Mouse (Mus musculus) hindbrain, embryonic 11.5 days (tissue): ENCODE results near the gene Bcl7c. TPM values are rescaled to one million over a fixed set of nuclear protein-coding genes. Genes with fewer than 3 reads are reported as not detected.
A peak's percentile ranks its signal among the peaks of the same experiment; 100 is the strongest.

Source experiments
- ATAC-seq: fragments of 200-750 bp; cut with Nextera tagmentation; 2 replicates; pipeline ENCODE4 v1.8.0; 2017; ENCODE audit warnings: mild to moderate bottlenecking, moderate TSS enrichment, moderate library complexity; ENCODE audit not compliant: low FRiP score
- DNase-seq: peaks from one replicate; pipeline ENCODE4 v3.0.0-alpha.2; 2015; ENCODE audit warnings: low spot score
- H3K27ac ChIP-seq: fragments of 300-500 bp; sonication (generic); 2 replicates; pipeline ENCODE4 v1.5.1; 2014; ENCODE audit warnings: mild to moderate bottlenecking, low read depth, low read length
- H3K27me3 ChIP-seq: fragments of 300-500 bp; sonication (generic); 2 replicates; pipeline ENCODE4 v1.6.1; 2014; ENCODE audit warnings: mild to moderate bottlenecking, low read length, moderate library complexity, mixed read lengths; ENCODE audit not compliant: control insufficient read depth, insufficient read depth
- H3K36me3 ChIP-seq: fragments of 300-500 bp; sonication (generic); 2 replicates; pipeline ENCODE4 v1.6.1; 2014; ENCODE audit warnings: mild to moderate bottlenecking, low read length, moderate library complexity, mixed read lengths; ENCODE audit not compliant: control insufficient read depth, insufficient read depth
- H3K4me1 ChIP-seq: fragments of 300-500 bp; sonication (generic); replicated peaks from 2 replicates; pipeline ENCODE4 v1.6.1; 2014; ENCODE audit warnings: low read length, mixed read lengths; ENCODE audit not compliant: control insufficient read depth, insufficient read depth
- H3K4me2 ChIP-seq: fragments of 300-500 bp; sonication (generic); replicated peaks from 2 replicates; pipeline ENCODE4 v1.6.1; 2014; ENCODE audit warnings: mild to moderate bottlenecking, low read depth, low read length
- H3K4me3 ChIP-seq: fragments of 300-500 bp; sonication (generic); 2 replicates; pipeline ENCODE4 v1.5.1; 2014; ENCODE audit warnings: low read depth, low read length
- H3K9ac ChIP-seq: fragments of 300-500 bp; sonication (generic); 2 replicates; pipeline ENCODE4 v1.6.1; 2014; ENCODE audit warnings: low read depth, low read length
- H3K9me3 ChIP-seq: fragments of 300-500 bp; sonication (generic); 2 replicates; pipeline ENCODE4 v1.6.1; 2016; ENCODE audit warnings: low read length; ENCODE audit not compliant: control insufficient read depth
- WGBS: fragments of 180-500 bp; shearing (Covaris S2); extraction: QIAGEN DNeasy Blood & Tissue Kit; methylation state at CpG from one replicate; pipeline ENCODE4 v1.1.7; 2014; 5-methylcytosine and 5-hydroxymethylcytosine counted together
- polyA plus RNA-seq: library from polyadenylated mRNA; unstranded; fragments of >200 nt; fragmentation: Nextera tagmentation; extraction: Ambion mirVana; gene quantifications from 2 replicates; pipeline ENCODE4 v1.2.1, GENCODE M21; 2014

The Bcl7c gene
- polyA plus RNA-seq, 1 experiment from 2014 or later, result 61.5 TPM

DNA sequence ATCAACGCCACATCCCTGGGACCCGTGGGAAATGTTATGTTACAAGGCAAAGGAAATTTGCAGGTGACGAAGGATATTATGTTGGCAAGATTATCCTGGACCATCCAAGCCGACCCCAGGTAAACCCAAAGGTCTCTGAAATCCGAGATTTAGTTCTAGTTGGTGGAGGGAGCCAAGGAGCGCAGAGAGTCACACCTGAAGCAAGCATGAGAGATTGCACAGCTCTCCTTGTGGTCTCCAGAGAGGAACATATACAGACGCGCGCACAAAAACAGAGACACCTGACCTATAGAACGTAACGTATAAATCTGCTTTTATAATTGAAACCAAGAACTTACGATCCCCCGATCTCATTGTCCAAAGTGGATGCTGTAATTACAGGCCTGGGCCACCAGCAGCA is 28.2 kb downstream of the Bcl7c start:
- H3K36me3 ChIP-seq, result no peaks in the 10 kb centered on the region
- no peak overlapping the region for H3K9ac ChIP-seq
- H3K27me3 ChIP-seq, result no peaks in the 10 kb centered on the region
- H3K4me1 ChIP-seq, result no peaks in the 10 kb centered on the region
- no peak overlapping the region for H3K27ac ChIP-seq
- no peak overlapping the region for H3K4me3 ChIP-seq
- 91% methylated on average over 13 of the region's 13 CpGs for WGBS
- DNase-seq (no peak), ATAC-seq (no peak)
- H3K9me3 ChIP-seq, result no peaks in the 10 kb centered on the region
- no peak overlapping the region for H3K4me2 ChIP-seq

DNA sequence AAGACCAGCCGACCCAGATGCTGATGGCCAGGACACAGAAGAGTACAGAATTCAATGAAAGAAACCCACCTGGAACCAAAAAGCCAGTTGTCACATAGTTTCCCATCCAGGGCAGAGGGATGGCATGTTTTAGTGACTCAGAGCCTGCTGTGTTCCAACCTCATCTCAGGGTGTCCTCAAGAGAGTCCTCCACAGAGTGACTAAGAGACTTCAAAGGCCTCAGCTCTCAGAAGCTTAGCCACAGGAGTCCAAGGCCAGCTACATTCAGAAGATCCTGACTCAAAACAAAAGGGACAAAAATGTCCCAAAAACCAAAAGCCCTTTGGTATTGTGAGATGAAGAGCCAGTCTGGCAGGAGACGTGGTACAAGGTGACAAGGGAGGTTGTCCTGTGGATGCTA is 29.9 kb downstream of the Bcl7c start:
- H3K4me2 ChIP-seq, result no peak overlapping the region
- DNase-seq (no peak), ATAC-seq (no peak)
- H3K27ac ChIP-seq, result no peak overlapping the region
- no peaks in the 10 kb centered on the region for H3K27me3 ChIP-seq
- no peaks in the 10 kb centered on the region for H3K9me3 ChIP-seq
- whole genome bisulfite sequencing, result 63% methylated on average over 2 of the region's 2 CpGs
- H3K9ac ChIP-seq, result no peak overlapping the region
- H3K4me1 ChIP-seq, result no peaks in the 10 kb centered on the region
- no peak overlapping the region for H3K4me3 ChIP-seq
- H3K36me3 ChIP-seq, result no peaks in the 10 kb centered on the region

DNA sequence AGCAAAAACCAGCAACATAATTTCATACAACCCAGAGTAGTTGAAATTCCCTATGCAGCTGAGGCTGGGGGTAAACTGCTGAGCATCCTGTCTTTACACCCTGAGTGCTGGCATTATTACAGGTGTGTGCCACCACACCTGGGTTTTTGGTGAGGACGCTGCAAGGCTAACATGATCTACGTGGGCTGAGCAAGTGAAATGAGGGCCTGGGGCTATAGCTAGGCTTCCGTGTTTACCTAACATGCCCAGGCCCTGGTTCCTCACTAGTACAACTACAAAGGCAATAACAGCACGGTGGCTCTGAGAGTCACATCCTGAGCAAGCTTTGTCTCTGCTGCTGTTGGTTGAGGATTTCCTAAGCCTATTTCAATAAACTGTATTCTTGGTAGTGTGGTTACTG is 31.1 kb downstream of the Bcl7c start:
- Histone ChIP-seq H3K9ac (no peak overlapping the region), H3K9me3 (no peaks in the 10 kb centered on the region), H3K4me2 (no peak overlapping the region), H3K4me3 (no peak overlapping the region), H3K36me3 (no peaks in the 10 kb centered on the region), H3K27me3 (no peaks in the 10 kb centered on the region), H3K27ac (no peak overlapping the region), H3K4me1 (no peaks in the 10 kb centered on the region)
- DNase-seq, result no peak
- WGBS, result 93% methylated on average over 4 of the region's 4 CpGs
- ATAC-seq, result no peak

DNA sequence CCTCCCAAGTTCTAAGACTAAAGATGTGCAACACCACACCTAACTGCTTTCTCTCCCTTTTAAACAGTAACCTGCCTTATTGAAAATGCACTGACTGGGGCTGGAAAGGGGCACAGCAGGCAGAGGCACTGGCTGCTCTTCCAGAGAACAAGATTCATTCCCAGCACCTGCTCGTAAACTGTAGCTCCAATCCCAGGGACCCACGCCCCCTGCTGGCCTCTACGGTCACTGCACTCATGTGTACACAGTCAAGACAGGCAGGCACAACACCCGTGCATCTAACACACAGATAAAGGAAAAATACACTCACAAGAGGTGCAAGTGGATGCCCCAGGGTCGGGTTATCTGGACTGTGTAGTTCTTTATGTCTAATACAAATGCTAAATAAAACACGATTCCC is 31.7 kb downstream of the Bcl7c start:
- Histone ChIP-seq H3K4me1 (no peaks in the 10 kb centered on the region), H3K27ac (no peak overlapping the region), H3K27me3 (no peaks in the 10 kb centered on the region), H3K9ac (no peak overlapping the region), H3K4me3 (no peak overlapping the region), H3K36me3 (no peaks in the 10 kb centered on the region), H3K9me3 (no peaks in the 10 kb centered on the region), H3K4me2 (no peak overlapping the region)
- DNase-seq (peak; percentile 70), ATAC-seq (no peak)
- 72% methylated on average over 6 of the region's 6 CpGs for WGBS

DNA sequence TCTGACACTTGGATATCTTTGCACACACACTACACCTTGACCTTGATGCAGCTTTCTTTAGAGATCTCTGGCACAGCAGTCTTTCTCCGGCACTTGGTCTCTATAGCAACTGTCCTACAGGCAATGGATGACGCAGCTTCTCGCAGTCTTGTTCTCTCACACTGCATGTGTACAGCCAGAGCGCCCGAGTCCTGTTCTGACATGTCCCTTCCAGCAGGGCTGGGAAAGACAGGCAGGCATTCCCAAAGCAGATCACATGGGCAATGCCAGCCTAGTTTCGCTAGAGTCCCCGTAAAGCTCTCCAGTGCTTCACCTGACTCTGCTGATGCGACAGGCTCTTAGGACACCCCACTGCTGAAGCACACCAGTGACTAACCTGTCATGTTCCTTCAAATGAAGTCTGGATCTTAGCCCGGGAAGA is 33.3 kb downstream of the Bcl7c start:
- no peak for ATAC-seq
- DNase-seq, result no peak
- Histone ChIP-seq H3K4me2 (no peak overlapping the region), H3K9me3 (no peaks in the 10 kb centered on the region), H3K27me3 (no peaks in the 10 kb centered on the region), H3K4me1 (no peaks in the 10 kb centered on the region), H3K9ac (no peak overlapping the region), H3K27ac (no peak overlapping the region), H3K36me3 (no peaks in the 10 kb centered on the region), H3K4me3 (no peak overlapping the region)
- WGBS, result 75% methylated on average over 9 of the region's 9 CpGs

DNA sequence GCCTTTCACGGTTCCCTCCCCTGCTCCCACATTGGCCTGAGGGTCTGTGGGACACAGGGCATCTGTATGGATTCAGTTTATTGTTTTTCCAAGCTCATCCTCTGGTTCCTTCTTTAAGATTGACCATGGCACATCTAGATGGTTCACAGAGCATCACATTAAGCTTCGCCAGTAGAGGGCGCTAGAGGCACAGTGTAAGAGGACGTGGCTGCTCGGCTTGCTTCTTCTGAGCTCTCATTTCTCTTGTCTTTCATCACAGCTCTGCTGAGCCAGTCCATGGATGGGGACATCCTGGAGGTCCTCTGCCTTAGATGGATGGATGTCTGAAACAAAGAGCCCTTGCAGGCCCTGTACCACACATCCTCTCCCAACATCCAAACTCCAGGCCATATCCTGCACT is 33.8 kb downstream of the Bcl7c start:
- DNase-seq (peak; percentile 93), ATAC-seq (peak; percentile 56; the same call in 1 of the 2 replicates)
- H3K27ac ChIP-seq, result no peak overlapping the region
- no peaks in the 10 kb centered on the region for H3K4me1 ChIP-seq
- H3K4me2 ChIP-seq, result no peak overlapping the region
- no peaks in the 10 kb centered on the region for H3K27me3 ChIP-seq
- no peaks in the 10 kb centered on the region for H3K36me3 ChIP-seq
- 2% methylated on average over 5 of the region's 5 CpGs for WGBS
- H3K9ac ChIP-seq, result no peak overlapping the region
- H3K9me3 ChIP-seq, result no peaks in the 10 kb centered on the region
- H3K4me3 ChIP-seq, result no peak overlapping the region

DNA sequence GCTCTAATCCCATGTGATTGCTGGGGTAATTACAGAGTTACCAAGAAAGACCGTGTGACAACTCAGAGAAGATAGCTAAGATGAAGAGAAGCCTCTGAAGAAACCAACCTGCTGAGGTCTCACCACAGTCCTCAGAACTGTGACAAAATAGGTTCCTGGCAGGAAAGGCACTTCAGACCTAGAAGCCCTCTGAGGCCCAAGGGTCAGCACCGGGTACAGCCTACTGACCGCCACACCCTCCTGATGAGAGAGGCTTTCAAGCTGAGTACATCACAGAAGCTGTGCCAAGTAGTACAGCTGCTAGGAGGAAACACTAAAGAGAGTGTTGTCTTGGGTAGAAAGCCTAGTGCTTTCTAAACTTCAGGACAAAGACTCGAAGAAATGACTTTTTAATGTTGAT is 36.0 kb downstream of the Bcl7c start:
- H3K9me3 ChIP-seq, result no peaks in the 10 kb centered on the region
- no peak overlapping the region for H3K27ac ChIP-seq
- no peak overlapping the region for H3K4me3 ChIP-seq
- no peak overlapping the region for H3K4me2 ChIP-seq
- WGBS, result 78% methylated on average over 4 of the region's 4 CpGs
- no peaks in the 10 kb centered on the region for H3K4me1 ChIP-seq
- H3K27me3 ChIP-seq, result no peaks in the 10 kb centered on the region
- ATAC-seq, result no peak
- H3K36me3 ChIP-seq, result no peaks in the 10 kb centered on the region
- no peak for DNase-seq
- H3K9ac ChIP-seq, result no peak overlapping the region

DNA sequence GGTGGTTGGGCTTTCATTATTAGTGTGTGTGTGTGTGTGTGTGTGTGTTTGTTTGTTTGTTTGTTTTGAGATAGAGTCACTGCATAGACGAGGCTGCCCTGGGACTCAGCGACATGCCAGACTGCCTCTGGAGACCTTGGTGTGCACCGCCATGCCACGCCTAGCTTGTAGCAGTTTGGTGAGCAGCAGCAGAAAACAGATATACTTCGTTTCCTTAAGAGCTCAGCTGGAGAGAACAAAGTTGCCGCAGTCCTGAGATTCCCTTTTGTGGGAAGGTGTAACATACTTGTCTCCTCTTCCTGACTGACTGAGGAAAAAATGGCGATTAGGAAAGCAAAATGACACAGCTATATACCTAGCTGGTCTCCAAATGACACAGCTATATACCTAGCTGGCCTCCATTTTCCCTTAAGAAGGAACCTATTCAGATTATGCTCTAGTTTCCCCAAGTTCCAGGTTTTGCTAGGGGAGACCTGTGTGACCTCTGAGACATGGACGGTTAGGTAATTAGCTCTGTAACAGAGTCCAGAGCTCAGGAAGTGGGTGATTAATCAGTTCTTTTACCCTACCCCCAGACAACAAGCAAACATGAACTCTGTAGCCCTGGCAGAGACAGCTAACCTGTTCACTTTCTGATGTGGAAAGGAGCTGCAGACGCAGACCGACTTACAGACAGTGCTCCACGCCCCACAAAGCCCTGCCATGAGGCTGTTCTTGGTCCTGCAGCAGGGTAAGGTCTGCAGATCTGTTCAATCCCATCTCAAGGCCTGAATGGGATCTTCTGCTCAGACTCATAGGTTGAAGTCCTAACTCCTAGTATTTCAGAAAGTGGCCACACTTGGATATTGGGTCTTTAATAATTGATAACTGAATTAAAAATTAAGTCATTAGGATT is 36.6 kb downstream of the Bcl7c start:
- H3K36me3 ChIP-seq, result no peaks in the 10 kb centered on the region
- ATAC-seq (no peak), DNase-seq (no peak)
- 84% methylated on average over 11 of the region's 11 CpGs for WGBS
- no peaks in the 10 kb centered on the region for H3K4me1 ChIP-seq
- no peaks in the 10 kb centered on the region for H3K9me3 ChIP-seq
- no peaks in the 10 kb centered on the region for H3K27me3 ChIP-seq
- no peak overlapping the region for H3K9ac ChIP-seq
- no peak overlapping the region for H3K4me2 ChIP-seq
- H3K27ac ChIP-seq, result no peak overlapping the region
- no peak overlapping the region for H3K4me3 ChIP-seq

DNA sequence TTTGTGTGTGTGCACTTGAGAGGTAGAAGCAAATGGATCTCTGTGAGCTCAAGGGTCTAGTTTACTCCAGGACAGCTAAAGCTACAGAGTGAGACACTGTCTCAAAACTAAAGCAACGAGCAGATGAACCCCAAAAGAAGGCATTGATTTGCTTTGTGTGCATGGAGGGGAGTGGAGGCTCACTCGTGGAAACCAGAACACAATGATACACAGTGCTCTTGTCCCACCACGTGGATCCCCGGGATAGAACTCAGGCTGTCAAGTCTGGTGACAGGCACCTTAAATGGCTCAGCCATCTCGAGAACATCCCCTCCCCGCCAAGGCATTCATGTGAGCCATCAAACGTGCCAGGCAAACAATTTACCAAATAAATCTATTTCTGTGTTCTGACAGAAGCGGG is 41.6 kb downstream of the Bcl7c start:
- H3K4me2 ChIP-seq, result no peak overlapping the region
- WGBS, result 82% methylated on average over 8 of the region's 8 CpGs
- no peak for ATAC-seq

More for the DNA sequence above, 41.6 kb downstream of the Bcl7c start:
- no peak overlapping the region for H3K9ac ChIP-seq
- H3K4me3 ChIP-seq, result no peak overlapping the region
- DNase-seq, result no peak
- no peaks in the 10 kb centered on the region for H3K36me3 ChIP-seq
- H3K9me3 ChIP-seq, result no peaks in the 10 kb centered on the region
- no peak overlapping the region for H3K27ac ChIP-seq
- no peaks in the 10 kb centered on the region for H3K4me1 ChIP-seq
- no peaks in the 10 kb centered on the region for H3K27me3 ChIP-seq
